Mouse (Mus musculus) embryonic stem cell, embryonic (primary cell): ENCODE measurements around the gene Bmx.

Experiments
- CTCF ChIA-PET, 4 experiments: fragments of 300-600 bp in 2 of 4; fragments of 350-600 bp in 2 of 4; sonication (Branson Sonifier 250); formaldehyde crosslinking; loops; one replicate each; lab custom pipeline; 2022; ENCODE audit warnings: inconsistent platforms in 2 of 4; lab: Charles Lee
- POLR2A ChIA-PET, 4 experiments: fragments of 300-600 bp in 2 of 4; fragments of 350-600 bp in 2 of 4; sonication (Branson Sonifier 250); formaldehyde crosslinking; loops; one replicate each; lab custom pipeline; 2022; ENCODE audit warnings: antibody characterized with exemption in 4 of 4, inconsistent platforms in 1 of 4; lab: Charles Lee

Bmx gene

GRCm38 (mm10) chrX:164189880-164190279 lies 68.1 kb downstream of the Bmx start:
- ChIA-PET CTCF (no interaction called here), POLR2A (no interaction called here)

DNA sequence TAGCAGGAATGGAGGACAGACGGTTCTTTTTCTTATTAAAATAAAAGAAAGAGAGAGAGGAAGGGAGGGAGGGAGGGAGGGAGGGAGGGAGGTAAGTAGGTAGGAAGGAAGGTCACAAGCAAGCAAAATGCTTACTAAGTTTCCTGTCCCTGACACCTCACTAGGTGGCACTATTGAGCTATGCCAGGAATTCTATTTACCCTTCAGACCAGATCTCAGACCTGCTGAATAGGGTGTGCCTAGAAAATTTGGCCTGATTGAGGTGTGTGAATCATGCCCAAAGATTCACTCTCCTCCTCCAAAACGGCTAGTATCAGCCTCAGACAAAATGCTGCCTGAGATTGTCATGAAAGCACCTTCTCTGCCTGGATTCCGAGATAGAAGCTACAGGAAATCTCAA lies 74.1 kb downstream of the Bmx start:
- POLR2A ChIA-PET, result interaction anchor here in 2 of 4 experiments (0.8 to 1.0 kb wide), 2 partner anchors 56 to 103 kb away, joined by 3 to 4 read pairs; no protein-coding TSS in a partner anchor
- CTCF ChIA-PET, result interaction anchor here (0.6 to 3.0 kb wide), 9 partner anchors 69 to 265 kb away, joined by 3 to 12 read pairs (median 7); no protein-coding TSS in a partner anchor

DNA sequence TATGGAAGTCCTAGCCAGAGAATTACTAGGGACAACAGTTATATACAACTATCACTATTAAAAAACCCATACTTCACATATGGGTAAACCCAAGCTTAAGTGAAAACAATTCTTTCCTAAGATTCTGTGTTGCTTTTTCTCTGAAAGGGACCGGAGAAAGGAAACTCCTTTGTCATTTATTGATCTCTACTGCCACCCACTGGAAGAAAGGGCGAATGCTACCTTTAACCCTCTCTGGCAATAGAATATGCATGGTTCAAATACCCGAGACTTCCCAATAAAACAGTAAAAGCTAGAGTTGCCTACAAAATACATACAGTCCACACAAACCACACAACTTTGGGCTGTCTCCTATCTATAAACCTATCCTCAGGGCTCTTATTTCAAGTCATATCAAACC lies 78.2 kb downstream of the Bmx start:
- ChIA-PET POLR2A (interaction anchor here in 2 of 4 experiments (0.5 to 1.1 kb wide), 2 partner anchors 107 to 1230 kb away, joined by 3 read pairs; no protein-coding TSS in a partner anchor), CTCF (interaction anchor here in 2 of 4 experiments (0.6 to 0.7 kb wide), 2 partner anchors 108 to 1265 kb away, joined by 3 to 4 read pairs; no protein-coding TSS in a partner anchor)

DNA sequence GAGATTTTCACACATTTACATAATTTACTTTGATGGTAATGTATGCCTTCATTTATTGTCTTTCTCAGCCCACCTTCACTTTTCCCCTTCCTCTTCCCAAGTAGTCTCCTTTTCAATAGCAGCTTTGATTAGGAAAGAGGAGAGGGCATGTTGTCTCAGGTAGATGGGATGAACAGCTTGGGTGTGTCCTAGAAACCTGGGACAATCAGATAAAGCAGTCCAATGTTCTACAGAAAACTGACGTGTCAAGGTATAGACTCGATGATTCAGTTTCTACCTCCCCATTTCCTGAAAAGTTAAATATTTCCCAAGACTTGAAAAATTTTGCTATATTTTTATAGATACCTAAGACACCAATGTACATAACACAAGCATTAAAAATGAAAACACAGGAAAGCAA lies 79.1 kb downstream of the Bmx start:
- POLR2A ChIA-PET, result no interaction called here

GRCm38 (mm10) chrX:164175780-164176179 lies 82.2 kb downstream of the Bmx start:
- CTCF ChIA-PET, result no interaction called here
- POLR2A ChIA-PET, result no interaction called here

More for the DNA sequence above, 79.1 kb downstream of the Bmx start:
- CTCF ChIA-PET, result interaction anchor here in 1 of 4 experiments (0.6 kb wide), 1 partner anchor 134 kb away, joined by 3 read pairs; no protein-coding TSS in a partner anchor

DNA sequence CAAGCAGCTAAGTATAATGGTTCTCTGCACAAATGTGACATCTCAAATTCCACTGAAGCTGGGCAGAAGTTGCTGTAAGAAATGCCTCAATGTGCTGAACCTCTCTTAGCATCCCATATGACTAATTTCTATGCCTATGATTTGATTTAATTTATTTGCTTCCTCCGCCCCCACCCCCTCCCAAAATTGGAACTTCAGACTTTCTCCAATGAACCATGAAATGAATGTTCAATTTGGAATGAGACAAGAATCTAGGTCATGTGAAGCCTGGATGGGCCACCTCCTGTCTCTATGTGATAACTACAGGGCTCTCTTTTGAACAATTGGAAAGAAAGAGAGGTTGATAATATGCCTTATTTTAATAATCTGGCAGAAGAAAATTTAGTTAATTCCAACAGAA lies 82.7 kb downstream of the Bmx start:
- ChIA-PET CTCF (no interaction called here), POLR2A (no interaction called here)

DNA sequence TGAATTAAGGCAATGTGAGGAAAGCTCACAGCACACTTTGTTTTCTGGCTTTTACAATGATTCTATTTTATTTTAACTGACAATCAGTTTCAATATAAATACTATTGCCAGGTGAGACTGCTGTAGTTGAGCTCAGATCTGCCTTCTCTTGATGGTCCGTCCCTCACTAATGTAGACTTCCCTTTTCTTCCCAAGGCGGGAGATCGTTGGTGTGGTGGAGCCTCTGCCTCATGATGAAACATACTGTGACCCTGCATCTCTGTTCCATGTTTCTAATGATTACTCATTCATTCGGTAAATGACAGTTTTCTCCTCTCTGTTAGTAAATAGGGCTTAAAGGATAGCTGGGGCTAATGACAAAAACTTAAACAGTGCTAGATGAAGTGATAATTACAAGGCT lies 84.1 kb downstream of the Bmx start:
- CTCF ChIA-PET, result interaction anchor here in 2 of 4 experiments (0.6 kb wide), 2 partner anchors 47 to 526 kb away, joined by 3 read pairs; no protein-coding TSS in a partner anchor

GRCm38 (mm10) chrX:164171034-164171433 lies 87.0 kb downstream of the Bmx start:
- POLR2A ChIA-PET, result no interaction called here
- CTCF ChIA-PET, result no interaction called here

More for the DNA sequence above, 84.1 kb downstream of the Bmx start:
- POLR2A ChIA-PET, result interaction anchor here in 1 of 4 experiments (0.6 kb wide), 1 partner anchor 237 kb away, joined by 3 read pairs; no protein-coding TSS in a partner anchor

DNA sequence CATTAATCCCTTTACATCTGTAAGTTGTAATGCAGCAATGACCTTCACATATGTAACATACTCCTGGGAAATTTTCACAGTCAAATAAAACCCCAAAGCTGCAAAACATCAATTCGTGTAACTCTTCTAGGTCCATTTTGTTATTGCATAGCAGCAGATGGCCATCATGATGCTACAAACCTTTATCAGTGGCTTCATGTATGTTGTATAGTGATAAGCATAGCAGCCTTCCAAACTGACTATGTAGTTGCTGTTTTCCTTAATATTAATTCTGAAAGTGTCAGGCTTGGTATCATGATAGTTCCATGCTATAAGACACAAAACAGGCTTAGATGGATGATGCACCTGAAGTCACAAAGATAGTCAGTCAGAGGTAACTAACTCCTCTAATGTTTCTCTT lies 93.3 kb downstream of the Bmx start:
- CTCF ChIA-PET, result no interaction called here

DNA sequence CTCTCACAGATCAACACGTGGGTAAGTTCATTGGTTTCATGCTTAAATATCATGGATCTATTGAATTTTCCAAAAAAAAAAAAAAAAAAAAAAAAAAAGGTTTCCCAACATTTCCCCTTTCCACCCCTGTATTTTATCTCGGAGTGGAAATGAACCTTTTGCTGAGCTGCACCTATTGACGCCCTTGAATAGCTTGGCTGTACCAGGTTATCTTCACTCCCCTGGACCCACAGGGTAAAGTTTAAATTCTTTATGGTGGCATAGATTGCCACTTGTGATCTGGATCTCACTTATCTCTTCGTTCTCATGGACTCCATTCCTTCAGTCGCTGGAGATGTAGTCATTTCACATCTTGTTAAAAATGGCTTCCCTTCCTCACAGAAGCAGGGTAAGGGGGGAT lies 103.4 kb downstream of the Bmx start:
- ChIA-PET CTCF (no interaction called here), POLR2A (no interaction called here)

More for the DNA sequence above, 93.3 kb downstream of the Bmx start:
- POLR2A ChIA-PET, result interaction anchor here in 1 of 4 experiments (0.6 kb wide), 1 partner anchor 25 kb away, joined by 4 read pairs; no protein-coding TSS in a partner anchor

DNA sequence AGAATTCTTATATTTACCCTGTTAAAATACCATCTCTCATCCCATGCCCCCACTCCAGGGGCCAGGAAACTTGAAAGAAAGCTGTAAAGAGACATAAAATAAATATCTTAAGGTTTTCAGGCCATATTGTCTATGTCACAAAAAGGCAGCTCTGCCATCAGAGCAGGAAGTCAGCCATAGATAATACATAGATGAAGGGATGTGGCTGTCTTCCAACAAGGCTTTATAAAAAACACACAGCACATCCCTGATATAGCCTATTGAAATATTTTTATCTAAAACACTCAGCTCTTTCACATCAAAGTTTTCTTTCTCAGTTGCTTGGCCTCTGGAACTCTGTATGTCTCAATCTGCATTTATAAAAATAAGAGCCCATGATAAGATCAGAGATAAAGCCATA lies 104.4 kb downstream of the Bmx start:
- CTCF ChIA-PET, result no interaction called here
- POLR2A ChIA-PET, result no interaction called here

DNA sequence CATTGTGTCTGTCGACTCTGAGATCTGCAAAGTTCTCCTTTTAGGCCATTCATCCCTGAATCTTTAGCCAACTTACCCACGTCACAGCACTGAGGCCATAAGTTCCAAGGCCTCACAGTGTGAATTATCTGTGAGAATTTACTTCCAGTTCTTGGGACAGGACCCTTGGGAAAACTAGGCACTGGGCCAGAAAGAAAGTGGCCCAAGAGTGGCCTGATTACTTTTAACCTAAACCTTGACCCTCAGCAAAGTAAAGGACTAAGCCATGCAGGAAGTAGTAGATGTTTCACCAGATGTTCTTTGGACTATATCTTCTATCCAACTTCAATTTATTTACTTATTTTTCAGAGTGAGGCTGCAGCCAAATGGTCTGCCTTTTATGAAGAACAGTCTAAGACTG lies 105.3 kb downstream of the Bmx start:
- ChIA-PET CTCF (no interaction called here), POLR2A (no interaction called here)

GRCm38 (mm10) chrX:164145463-164146250 lies 112.3 kb downstream of the Bmx start:
- ChIA-PET POLR2A (interaction anchor here in 1 of 4 experiments (0.7 kb wide), 1 partner anchor 190 kb away, joined by 3 read pairs; no protein-coding TSS in a partner anchor), CTCF (interaction anchor here in 1 of 4 experiments (0.7 kb wide), 1 partner anchor 896 kb away, joined by 5 read pairs; no protein-coding TSS in a partner anchor)
